ENCODE assay signal across 27 mouse cellular contexts in the genomic region with DNA sequence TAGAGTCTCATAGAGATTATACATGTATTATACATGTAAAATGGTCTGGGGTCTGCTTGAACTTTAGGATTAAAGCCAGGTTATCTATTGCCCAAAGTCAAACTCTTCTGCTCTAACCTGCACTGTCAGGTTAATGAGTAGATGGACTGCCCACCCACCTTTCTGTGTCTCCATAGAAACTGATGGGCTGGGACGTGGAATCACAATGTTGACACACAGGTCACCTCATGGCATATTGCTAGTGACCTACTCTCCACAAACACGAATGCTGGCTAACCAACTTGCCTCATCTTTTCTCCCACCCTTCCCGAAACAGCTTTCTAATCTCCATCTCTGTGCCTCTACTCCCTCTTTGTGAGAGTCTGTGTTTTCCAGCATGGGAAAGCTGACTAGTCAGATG. TPM values are rescaled to one million over a fixed set of nuclear protein-coding genes. Genes with fewer than 3 reads are reported as not detected.
DNase-seq lines count a peak whose midpoint lies in the region; ATAC-seq and TF ChIP-seq lines count a peak whose summit lies in the region.
"Had no signal": no experiment of that assay in that cellular context is flagged by ENCODE, and none has a peak within 500 bp of the region (broad histone marks: within the 10 kb centered on the region; RNA-seq: fewer than 3 reads in every experiment).

No protein-coding gene starts in this region.

- peak; percentile 40; the same call in 1 of the 2 replicates for ATAC-seq in liver, embryonic 15.5 days (ENCODE audit: insufficient read depth)
- no peak for ATAC-seq in liver, embryonic 11.5 days (replicated peaks; ENCODE audit: low FRiP score)
- no peak for ATAC-seq in hindbrain, embryonic 13.5 days (ENCODE audit: low FRiP score)
- ATAC-seq: activated CD4-positive, CD25-positive, alpha-beta regulatory T cell, adult 4 months; CD4-positive, CD25-positive, alpha-beta regulatory T cell, adult 4 months; forebrain, embryonic 14.5 days; forebrain, embryonic 16.5 days; Patski had no signal

- no peak overlapping the region for H3K4me2 ChIP-seq in liver, embryonic 15.5 days
- no peak overlapping the region for H3K4me2 ChIP-seq in liver, embryonic 11.5 days
- H3K4me2 ChIP-seq in hindbrain, embryonic 13.5 days = no peak overlapping the region
- H3K4me2 ChIP-seq: embryonic facial prominence, embryonic 13.5 days; embryonic facial prominence, embryonic 15.5 days; forebrain, embryonic 12.5 days had no signal

- H3K36me3 ChIP-seq in liver, adult 2 months (ENCODE audit: control insufficient read depth, insufficient read depth, low read length) = peaks cover 11% of the 10 kb centered on the region; the same call in 1 of the 2 replicates
- H3K36me3 ChIP-seq in liver, embryonic 15.5 days (replicated peaks) = no peaks in the 10 kb centered on the region
- H3K36me3 ChIP-seq in liver, embryonic 11.5 days (ENCODE audit: control insufficient read depth, insufficient read depth, low read length) = no peaks in the 10 kb centered on the region; the same call in 1 of the 2 replicates
- no peaks in the 10 kb centered on the region for H3K36me3 ChIP-seq in hindbrain, embryonic 13.5 days
- H3K36me3 ChIP-seq: forebrain, embryonic 12.5 days; G1E had no signal

- H3K27ac ChIP-seq in liver, adult 2 months (replicated peaks; ENCODE audit: insufficient read depth, low read depth, low read length) = peak overlapping the region; percentile 37
- no peak overlapping the region for H3K27ac ChIP-seq in liver, embryonic 15.5 days (replicated peaks)
- no peak overlapping the region for H3K27ac ChIP-seq in liver, embryonic 11.5 days (ENCODE audit: low read depth, low read length)
- H3K27ac ChIP-seq in hindbrain, embryonic 13.5 days = no peak overlapping the region
- H3K27ac ChIP-seq: embryonic facial prominence, embryonic 13.5 days; embryonic facial prominence, embryonic 15.5 days; forebrain, embryonic 10.5 days; forebrain, embryonic 12.5 days had no signal

- H3K9ac ChIP-seq in liver, adult 2 months (ENCODE audit: low read depth, low read length) = no peak overlapping the region
- H3K9ac ChIP-seq in liver, embryonic 15.5 days = no peak overlapping the region
- no peak overlapping the region for H3K9ac ChIP-seq in liver, embryonic 11.5 days (ENCODE audit: low read depth, low read length)
- no peak overlapping the region for H3K9ac ChIP-seq in hindbrain, embryonic 13.5 days
- H3K9ac ChIP-seq: embryonic facial prominence, embryonic 13.5 days; embryonic facial prominence, embryonic 15.5 days; forebrain, embryonic 12.5 days had no signal

- H3K4me3 ChIP-seq in liver, adult 2 months (ENCODE audit: insufficient read depth, low read depth, low read length) = no peak overlapping the region
- H3K4me3 ChIP-seq in liver, embryonic 15.5 days (replicated peaks) = no peak overlapping the region
- H3K4me3 ChIP-seq in liver, embryonic 11.5 days (ENCODE audit: low read depth, low read length) = no peak overlapping the region
- no peak overlapping the region for H3K4me3 ChIP-seq in hindbrain, embryonic 13.5 days
- H3K4me3 ChIP-seq: embryonic facial prominence, embryonic 13.5 days; embryonic facial prominence, embryonic 15.5 days; erythroblast, embryonic 14.5 days; forebrain, embryonic 10.5 days; forebrain, embryonic 12.5 days had no signal

- TF ChIP-seq POLR2A in liver, adult 2 months (IDR thresholded peaks at IDR 0.05; ENCODE audit: extremely low read depth, insufficient read depth, low read length) = no peak

- H3K9me3 ChIP-seq in liver, embryonic 15.5 days (replicated peaks) = no peaks in the 10 kb centered on the region
- no peaks in the 10 kb centered on the region for H3K9me3 ChIP-seq in liver, embryonic 11.5 days (ENCODE audit: control insufficient read depth, low read length)
- H3K9me3 ChIP-seq in hindbrain, embryonic 13.5 days = no peaks in the 10 kb centered on the region
- H3K9me3 ChIP-seq: embryonic facial prominence, embryonic 13.5 days; embryonic facial prominence, embryonic 15.5 days; forebrain, embryonic 10.5 days; forebrain, embryonic 12.5 days; G1E had no signal

- DNase-seq in liver, adult 2 months (ENCODE audit: extremely low read depth, low read depth, low spot score) = peak; percentile 61
- no peak for DNase-seq in liver
- DNase-seq in liver, embryonic 11.5 days (ENCODE audit: low spot score) = no peak
- DNase-seq in yolk sac, embryonic 10.5 days (ENCODE audit: low spot score) = peak; percentile 45
- DNase-seq: adrenal gland, adult 8-10 months; adrenal gland, postnatal 14 days; adrenal gland, postnatal 36 days; B cell, adult 2 months; cerebellum, adult 11-12 months; cerebellum, adult 2 months; cerebellum, adult 9-10 months; cerebellum, postnatal 10 days; cerebellum, postnatal 25 days had no signal

- no peaks in the 10 kb centered on the region for H3K27me3 ChIP-seq in liver, adult 2 months (ENCODE audit: control insufficient read depth, insufficient read depth, low read length)
- no peaks in the 10 kb centered on the region for H3K27me3 ChIP-seq in liver, embryonic 15.5 days
- H3K27me3 ChIP-seq in liver, embryonic 11.5 days (replicated peaks; ENCODE audit: control insufficient read depth, insufficient read depth, low read length) = no peaks in the 10 kb centered on the region
- H3K27me3 ChIP-seq in hindbrain, embryonic 13.5 days = peaks cover 5% of the 10 kb centered on the region
- H3K27me3 ChIP-seq: CH12.LX; embryonic facial prominence, embryonic 15.5 days; Patski had no signal

- TF ChIP-seq CTCF in liver, adult 2 months (IDR thresholded peaks at IDR 0.05; ENCODE audit: low read depth, low read length) = no peak

- 17% methylated on average over 3 of the region's 3 CpGs for WGBS in liver, adult 2 months
- 43% methylated on average over 3 of the region's 3 CpGs for whole genome bisulfite sequencing in liver, embryonic 15.5 days (ENCODE audit: insufficient replicate concordance)
- WGBS in liver, embryonic 11.5 days = 71% methylated on average over 3 of the region's 3 CpGs
- WGBS in hindbrain, embryonic 13.5 days = 72% methylated on average over 3 of the region's 3 CpGs

- H3K79me2 ChIP-seq in liver, adult 2 months (ENCODE audit: control insufficient read depth, insufficient read depth, low read length) = peaks cover 4% of the 10 kb centered on the region; the same call in 1 of the 2 replicates

- peaks cover 50% of the 10 kb centered on the region for H3K4me1 ChIP-seq in liver, adult 2 months (ENCODE audit: control insufficient read depth, insufficient read depth, low read length)
- 0 out of 2 replicates have a peak, but pooled peaks cover 13% of the 10 kb centered on the region for H3K4me1 ChIP-seq in liver, embryonic 15.5 days (replicated peaks)
- peaks cover 11% of the 10 kb centered on the region for H3K4me1 ChIP-seq in liver, embryonic 11.5 days (replicated peaks; ENCODE audit: control insufficient read depth, insufficient read depth, low read length)
- peaks cover 4% of the 10 kb centered on the region; the same call in 1 of the 2 replicates for H3K4me1 ChIP-seq in hindbrain, embryonic 13.5 days (replicated peaks)
- H3K4me1 ChIP-seq: embryonic facial prominence, embryonic 15.5 days; forebrain, embryonic 12.5 days had no signal

RNA-seq across cellular contexts. Expression of a gene that starts 38.7 kb away (rescaled TPM):
- 38.5 and 45.6 TPM in 2 replicates for total RNA-seq in liver, adult 2 months (2014; rRNA removed)
- polyA plus RNA-seq in liver, adult 2 months (2012; rRNA removed) = 57.5 and 57.7 TPM in 2 replicates
- polyA plus RNA-seq in liver, embryonic 15.5 days (2015; fragmentation: Nextera tagmentation; extraction: Ambion mirVana) = 13.4 and 14.6 TPM in 2 replicates
- 41.7 and 42.4 TPM in 2 replicates for polyA plus RNA-seq in liver, embryonic 11.5 days (2014; fragmentation: Nextera tagmentation; extraction: Ambion mirVana)
- 6.5 and 7.5 TPM in 2 replicates for polyA plus RNA-seq in hindbrain, embryonic 13.5 days (2015; fragmentation: Nextera tagmentation; extraction: Ambion mirVana)
- polyA plus RNA-seq: G1E had no signal

Comparison
In these comparisons a context has a peak if more than half of its experiments do, and no peak if none do; other contexts are left out.
1. DNase-seq: peak in liver, adult 2 months (single experiment) and yolk sac, embryonic 10.5 days (single experiment); none in liver (single experiment) and liver, embryonic 11.5 days (single experiment).